Mouse (Mus musculus) B cell, adult 2 months (primary cell): ENCODE results near the gene Dennd4c.
A peak's percentile ranks its signal among the peaks of the same experiment; 100 is the strongest.
"Not testable (repeated sequence)": the region's sequence is repeated elsewhere in the genome, so short reads cannot be mapped to it uniquely, and the experiment has no call there.

ENCODE experiments used
- DNase-seq, 2 experiments: peaks; one replicate each; pipeline ENCODE4 v3.0.0; 2022

Dennd4c gene

DNA sequence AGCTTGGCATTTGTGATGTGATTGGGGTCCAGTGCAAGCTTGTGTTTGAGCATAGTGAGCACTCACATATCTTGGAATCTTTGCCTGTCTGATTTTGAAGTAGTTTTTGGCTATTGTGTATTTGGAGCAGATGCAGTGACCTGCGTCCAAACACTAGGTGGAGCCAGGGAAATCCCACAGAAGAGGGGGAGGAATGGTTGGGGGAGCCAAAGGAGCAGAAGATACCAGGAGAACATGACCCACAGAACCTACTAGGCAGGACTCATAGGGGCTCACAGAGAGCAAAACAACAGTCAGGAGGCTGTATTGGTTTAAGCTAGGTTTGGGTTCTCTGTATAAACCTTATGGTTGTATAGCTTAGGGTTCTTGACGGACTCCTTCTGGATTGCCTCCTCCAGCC is 62.2 kb downstream of the Dennd4c start:
- no peak for DNase-seq

DNA sequence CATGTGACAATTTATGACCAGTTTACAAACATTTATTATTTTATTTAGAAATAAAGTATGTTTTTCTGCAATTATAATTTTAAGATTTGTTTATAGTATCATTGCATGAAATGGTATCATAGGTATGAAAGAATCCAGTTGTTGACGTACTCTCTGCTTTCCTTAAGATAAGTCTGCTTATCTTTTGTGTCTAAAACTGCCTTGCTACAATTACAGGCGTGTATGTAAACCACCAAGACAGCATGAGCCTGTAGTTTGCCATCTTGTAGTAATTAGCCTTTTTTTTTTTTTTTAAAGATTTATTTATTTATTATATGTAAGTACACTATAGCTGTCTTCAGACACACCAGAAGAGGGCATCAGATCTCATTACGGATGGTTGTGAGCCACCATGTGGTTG is 66.5 kb downstream of the Dennd4c start:
- no peak for DNase-seq

DNA sequence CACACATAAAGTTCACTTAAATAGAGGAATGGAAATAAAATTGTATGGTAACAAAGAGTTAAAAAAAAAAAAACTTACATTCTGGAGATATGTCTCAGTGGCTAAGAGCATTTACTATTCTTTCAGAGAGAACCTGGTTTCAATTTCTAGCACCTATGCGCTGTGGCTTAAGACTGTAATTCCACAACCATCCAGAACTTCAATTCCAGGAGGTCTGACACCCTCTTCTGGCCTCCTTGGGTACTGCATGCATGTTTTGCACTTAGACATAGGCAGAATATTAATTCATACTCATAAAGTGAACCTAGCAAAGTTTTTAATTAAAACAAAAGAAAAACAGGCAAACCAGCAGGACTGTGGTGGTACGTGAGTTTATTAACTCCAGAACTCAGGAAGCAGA is 74.8 kb downstream of the Dennd4c start:
- peak; percentile 63 to 68 for DNase-seq

DNA sequence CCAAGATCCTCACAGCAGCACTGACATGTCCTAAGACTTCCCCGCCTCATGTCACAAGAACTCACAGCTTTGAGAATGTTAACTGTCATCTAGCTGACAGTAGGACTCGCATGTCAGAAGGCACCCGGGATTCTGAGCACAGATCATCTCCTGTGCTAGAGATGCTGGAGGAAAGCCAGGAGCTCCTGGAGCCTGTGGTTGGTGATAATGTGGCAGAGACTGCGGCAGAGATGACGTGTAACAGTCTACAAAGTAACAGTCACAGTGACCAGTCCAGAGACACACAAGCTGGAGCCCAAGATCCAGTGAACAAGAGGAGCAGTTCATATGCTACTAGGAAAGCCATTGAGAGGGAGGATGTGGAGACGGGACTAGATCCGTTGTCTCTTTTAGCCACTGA is 76.8 kb downstream of the Dennd4c start:
- no peak for DNase-seq

DNA sequence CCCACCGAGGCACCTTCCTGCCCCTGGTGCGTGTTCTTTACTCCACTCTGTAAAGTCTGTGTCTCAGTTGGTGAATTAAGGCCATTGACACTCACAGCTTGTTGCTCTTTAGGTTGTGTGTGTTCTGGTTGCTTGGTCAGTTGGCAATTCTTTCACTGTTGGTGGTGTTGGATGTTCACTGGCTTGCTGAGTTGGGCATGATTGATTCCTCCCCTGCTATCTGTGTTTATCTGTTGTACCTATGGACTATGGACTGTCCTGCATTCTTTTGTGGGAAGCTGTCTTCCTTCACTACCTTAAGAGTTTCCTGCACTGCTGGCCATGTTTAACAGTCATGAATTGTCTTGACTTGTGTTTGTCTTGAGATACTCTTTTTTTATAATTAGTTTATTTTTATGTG is 83.5 kb downstream of the Dennd4c start:
- DNase-seq = no peak

DNA sequence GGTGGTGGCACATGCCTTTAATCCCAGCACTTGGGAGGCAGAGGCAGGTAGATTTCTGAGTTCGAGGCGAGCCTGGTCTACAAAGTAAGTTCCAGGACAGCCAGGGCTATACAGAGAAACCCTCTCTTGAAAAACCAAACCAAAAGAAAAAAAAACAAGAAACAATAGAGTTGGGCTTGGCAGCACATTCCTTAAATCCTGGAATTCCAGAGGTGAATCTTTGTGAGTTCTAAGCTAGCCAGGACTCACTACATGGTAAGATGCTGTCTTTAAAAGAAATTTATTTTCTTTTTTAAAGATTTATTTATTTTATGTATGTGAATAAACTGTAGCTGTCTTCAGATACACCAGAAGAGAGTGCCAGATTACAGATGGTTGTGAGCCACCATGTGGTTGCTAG is 92.8 kb downstream of the Dennd4c start:
- DNase-seq = not testable (repeated sequence)

DNA sequence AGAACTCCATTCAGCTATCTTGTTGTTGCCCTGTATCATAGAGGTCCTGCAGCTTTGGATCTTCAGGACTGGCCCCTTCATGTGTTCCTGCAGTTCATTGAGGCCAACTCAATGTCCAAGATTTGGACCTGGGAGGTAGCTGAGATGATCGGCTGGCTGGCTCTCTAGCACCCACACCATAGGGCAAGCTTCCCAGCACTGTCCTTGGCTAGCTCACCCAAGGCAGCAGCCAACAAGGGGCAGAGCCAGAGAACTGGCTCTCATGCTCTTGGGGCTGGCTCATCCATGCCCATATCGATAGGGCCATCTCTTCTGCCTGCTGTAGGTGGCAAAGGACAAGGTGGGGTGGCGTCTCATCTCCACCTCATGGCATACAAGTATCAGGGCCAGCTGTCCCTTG is 97.0 kb downstream of the Dennd4c start:
- DNase-seq = no peak

DNA sequence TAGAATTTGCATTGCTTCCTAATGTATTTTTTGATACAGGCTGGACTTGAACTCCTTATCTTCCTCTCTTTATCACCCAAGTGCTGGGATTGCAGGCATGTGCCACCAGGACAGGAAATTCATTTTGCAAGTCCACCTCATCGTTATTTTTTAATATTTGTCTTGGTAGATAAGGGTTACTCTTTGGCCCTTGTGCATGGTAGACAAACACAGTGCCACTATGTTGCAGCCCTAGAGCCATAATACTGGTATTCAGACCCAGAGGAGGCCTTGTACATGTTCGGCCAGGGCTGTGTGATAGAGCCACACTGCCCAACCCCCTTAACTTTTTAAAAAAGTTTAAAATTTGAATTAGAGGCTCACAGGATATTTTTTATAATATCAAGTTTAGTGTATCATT is 98.9 kb downstream of the Dennd4c start:
- DNase-seq = no peak

DNA sequence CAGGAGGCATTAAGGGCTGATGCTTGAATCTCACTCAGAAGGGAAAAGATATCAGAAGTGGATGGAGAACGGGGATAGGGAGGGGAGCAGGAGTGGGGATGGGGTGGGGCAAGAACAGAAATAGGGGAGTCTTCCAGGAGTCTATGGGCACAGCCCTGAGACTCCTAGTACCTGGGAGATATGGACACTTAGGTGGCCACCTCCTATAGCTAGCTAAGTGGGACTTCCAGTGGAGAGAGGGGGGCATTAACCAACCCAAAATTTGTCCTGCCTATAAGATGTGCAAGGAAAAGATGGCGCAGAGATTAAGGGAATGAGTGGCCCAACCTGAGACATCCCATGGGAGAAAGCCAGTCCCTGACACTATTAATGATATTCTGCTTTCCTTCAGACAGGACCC is 103.0 kb downstream of the Dennd4c start:
- DNase-seq = no peak

DNA sequence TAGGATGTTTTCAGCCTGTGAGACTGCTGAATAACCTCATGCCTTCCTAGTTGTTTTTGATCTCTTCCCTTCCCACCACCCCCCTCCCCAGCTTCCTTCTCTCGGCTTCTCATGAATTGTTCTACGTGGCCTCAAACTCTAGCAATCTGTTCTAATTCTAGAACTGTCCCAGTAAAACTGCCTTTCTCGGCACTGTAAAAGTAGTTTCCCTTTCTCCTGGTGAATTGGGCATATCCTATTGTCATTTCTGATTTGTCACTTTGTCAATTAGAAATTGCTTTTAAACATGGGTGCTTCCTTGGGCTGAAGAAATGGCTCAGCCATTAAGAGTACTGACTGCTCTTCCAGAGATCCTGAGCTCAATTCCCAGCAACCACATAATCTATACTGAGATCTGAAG is 103.7 kb downstream of the Dennd4c start:
- DNase-seq = no peak

DNA sequence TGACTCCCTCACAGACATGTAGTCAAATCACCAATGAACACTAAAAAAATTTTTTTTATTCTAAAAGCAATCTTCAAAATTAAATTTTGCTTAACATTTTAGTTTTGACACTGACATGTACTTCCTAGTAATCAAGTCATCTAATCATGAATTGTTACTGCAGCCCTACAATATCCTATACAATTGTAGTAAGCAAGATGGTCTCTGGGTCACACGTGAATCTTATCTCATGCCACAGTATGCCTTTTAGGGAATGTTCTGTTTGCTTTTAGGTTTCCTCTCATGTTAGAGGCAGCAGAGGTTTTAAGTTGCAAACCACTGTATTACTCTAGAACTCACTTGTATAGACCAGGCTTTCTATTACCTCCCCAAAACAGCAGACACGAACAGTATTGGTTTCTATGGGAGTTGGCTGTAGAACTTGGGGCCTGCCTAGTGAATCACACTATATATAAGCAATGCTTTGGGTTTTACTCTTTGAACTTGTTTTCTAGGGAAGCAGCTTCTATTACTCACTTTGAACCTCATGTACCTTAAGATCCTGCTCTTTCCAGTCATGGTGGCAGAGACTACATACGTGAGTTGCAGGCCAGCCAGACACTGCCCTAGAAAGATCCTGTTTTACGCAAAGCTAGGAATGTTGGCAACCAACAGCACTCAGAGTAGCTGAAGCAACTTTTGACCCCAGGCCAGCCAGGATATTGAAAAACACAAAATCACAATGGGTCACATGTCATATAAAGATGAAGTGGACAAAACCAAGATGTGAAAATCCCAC is 104.6 kb downstream of the Dennd4c start:
- DNase-seq = no peak

DNA sequence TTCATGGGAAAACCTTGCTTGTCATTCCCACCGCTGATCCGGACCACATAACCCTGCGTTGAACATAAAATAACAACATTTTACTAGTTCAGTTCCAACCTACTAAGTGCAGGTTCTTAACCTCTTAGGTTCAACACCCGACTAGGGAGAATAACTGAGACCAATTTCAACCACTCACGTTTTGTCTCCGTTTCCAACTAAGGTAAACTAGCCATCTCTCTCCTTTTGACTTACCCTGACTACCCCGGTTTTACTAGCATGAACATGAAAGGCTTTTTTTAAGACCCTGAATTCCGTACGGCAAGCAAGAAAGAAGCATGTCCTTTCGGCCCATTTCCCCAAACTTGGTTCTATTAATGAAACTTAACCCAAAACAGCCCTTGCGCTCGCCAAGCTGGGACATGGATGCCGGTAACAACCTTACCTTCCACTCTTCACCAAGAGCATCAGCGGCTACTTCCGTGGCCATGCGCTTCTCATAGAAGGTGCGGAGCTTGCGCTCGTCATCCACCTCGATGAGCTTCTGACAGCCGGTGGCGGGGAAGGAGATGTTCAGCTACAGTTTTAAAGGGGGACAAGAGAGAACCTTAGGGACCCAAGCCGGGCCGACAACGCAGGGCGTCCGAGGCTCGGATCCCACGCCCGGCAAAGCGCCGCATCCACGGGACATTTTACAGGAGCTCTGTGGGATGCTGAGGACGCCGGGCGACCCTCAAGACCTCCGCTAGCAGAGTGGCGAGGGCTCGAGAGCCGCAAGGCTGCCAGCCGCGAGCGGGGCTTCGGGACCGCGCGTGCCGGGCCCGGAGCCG is 108.2 kb downstream of the Dennd4c start:
- DNase-seq = no peak

DNA sequence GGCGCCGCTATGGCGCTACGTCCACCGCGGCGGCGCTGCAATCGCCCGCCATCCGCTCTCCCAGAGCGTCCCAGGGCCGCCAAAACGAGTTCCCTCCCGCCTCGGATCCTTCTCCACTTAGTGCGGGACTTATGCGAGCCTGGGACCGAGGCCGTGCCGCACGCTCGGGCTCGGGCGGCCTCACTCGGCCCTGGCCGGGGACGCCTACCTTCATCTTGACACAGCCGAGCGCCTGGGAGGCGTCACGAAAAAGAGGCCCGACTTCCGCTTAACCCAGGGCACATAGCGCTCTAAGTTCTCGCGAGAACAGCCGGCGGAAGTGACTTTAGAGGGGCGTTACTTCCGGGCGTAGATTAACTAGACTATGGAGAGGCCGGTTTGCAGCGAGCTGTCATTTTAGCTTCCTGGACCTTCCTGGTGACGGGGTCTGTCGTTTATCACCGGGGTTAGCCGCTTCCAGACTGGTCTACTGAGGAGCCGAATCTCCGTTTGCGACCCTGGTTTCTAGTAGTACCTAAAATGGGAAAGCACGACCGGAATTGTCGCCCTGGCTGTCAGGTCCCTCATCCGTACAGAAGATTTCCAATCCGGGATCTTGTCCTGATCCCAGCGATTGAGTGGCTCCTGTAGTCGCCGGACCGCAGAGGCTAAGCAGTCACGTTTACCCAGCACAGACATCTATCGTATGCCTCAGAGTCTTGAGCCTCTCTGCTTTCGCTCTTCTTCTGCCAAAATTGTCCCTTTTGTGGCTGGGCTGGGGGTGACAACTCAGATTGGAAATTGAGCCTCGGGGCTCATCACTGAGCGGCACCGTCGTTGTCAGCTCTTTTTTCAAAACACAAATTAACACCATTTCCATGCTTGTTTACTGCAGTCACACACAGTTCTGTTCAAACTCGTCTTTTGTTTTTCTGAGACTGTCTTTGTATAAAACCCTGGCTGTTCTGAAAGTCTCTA is 109.0 kb downstream of the Dennd4c start, which contains the start of gene Rps6:
TSS of gene Rps6 (minus strand) at position 300 of the 957 bp plus-strand sequence.
- DNase-seq = peak; percentile 95 to 96

DNA sequence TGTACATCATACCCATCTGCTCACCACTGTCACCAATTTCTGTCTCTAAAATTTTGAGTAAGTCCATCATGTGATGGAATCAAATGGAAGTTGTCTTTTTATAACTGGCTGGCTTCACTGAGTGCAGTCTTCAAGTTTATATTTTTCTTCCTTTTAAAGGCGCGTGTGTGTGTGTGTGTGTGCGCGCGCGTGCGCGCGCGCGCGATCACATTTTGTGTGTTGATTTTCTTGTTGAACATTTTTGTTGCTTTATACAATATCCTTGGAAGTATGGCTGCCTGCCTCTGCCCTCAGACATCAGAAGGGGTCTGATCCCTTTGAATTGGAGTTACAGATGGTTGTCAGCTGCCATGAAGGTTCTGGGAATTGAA is 109.7 kb downstream of the Dennd4c start:
- DNase-seq = peak in 1 of 2 experiments; percentile 19

DNA sequence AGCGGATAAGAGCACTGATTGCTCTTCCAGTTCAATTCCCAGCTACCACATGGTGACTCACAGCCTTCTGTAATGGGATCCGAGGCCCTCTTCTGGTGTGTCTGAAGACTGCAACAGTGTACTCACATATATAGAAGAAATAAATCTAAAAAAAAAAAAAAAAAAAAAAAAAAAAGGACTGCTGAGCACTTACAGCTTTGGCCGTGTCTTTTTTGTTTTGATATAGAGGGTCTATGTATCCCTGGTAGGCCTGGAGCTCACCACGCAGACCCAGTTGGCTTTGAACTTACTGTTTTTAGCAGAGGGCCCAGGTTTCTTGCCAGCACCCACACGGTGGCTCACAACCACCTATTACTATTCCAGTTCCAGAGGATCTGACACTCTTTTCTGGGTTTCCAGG is 115.7 kb downstream of the Dennd4c start:
- DNase-seq = no peak

DNA sequence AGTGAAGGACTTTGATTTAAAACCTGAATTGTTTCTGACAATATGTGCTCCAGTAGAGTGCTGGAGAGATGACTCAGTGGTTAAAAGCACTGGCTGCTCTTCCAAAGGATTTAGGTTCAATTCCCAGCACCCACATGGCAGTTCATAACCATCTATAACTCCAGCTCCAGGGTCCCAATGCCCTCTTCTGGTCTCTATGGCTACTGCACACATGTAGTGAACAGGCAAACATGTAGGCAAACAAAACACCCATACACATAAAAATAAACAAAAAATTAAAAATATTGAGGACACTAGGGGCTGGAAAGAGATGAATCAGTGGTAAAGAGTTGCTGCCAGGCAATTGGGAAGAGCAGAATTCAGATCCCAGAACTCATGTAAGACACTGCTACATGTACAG is 123.6 kb downstream of the Dennd4c start:
- no peak for DNase-seq

DNA sequence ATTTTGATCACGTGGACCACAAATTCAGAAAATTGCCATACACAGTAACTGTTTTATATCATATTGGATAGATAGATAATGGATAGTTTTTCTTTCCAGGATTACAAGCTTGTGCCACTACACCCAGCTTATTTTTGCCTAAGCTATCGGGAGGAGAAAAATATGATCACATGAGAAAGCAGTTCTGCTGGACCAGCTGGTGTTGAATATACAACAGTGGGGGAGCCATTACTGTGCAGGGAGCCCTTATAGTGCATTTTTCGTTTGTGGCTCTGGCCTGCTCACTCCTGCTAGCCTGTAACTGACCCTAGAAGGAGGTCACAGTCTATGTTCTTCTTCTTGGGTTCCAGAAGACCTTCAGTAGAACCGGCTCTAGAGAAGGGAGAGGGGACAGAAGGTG is 124.7 kb downstream of the Dennd4c start:
- no peak for DNase-seq

DNA sequence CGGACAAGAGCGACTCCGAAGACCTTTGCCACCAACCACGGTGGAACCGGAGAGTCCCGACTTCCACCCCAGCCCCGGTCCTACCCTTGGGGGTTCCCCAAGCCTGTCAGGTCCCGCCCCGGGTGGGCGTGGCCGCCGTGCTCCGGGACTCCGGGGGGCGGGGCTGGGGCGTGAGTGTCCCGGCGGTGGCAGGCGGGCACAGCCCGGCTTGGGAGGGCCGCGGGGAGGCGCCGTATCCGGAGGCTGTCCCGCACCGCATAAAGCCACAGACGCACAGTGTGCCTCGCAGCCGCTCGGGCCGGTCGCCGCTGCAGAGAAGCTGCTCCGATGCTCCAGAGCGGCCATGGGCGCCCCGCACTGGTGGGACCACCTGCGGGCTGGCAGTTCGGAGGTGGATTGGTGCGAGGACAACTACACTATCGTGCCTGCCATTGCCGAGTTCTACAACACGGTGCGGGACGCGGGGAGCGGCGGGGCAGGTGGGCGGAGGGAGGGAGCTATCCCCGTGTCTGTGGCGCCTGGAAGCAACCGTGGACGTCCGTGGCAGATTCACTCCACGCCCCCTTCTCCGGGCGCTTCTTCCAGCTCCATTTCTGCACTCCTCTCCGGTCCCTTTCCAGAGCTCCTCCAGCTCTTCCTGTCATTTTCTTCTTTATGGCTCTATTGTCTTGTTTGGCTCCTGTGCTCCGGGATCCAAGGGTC is 125.9 kb downstream of the Dennd4c start, which contains the start of gene Acer2:
TSS of gene Acer2 (plus strand) at position 251 of the 702 bp plus-strand sequence.
- DNase-seq = peak; percentile 91 to 93

DNA sequence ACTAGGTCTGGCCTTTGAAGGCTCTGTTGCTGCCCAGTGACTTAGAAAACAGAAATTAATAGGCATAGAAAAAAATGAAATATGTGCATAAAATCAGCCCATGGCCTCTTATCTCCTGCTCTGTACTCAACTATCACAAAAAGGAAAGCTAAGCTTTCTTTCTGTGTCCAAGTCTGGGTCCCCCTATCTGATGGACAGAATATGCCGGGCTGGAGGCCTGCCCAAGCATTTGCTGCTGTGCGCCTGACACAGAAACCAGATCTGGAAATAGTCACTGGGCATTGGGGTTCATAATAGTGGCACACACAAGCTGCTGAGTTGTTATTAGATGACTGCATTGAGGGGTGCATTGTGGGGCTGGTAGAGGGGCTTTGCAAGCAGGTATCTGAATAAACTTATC is 131.1 kb downstream of the Dennd4c start:
- DNase-seq = no peak

DNA sequence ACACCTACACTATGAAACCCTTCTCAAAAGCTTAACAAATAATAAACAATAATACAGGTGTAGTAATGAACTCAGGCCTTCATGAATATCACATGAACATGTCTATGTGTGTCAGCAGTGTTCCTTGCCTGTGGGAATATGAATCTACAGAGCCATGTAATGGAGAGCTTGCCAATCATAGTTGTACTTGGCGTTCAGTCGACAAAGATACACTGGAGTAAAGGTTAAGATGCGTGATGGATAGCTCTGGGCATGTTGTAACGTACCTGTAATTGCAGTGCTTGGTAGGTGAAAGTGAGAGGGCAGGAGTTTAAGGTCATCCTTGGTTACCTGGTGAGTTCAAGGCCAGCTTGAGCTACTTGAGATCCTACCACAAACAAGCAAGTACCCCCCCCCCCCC is 132.8 kb downstream of the Dennd4c start:
- no peak for DNase-seq

DNA sequence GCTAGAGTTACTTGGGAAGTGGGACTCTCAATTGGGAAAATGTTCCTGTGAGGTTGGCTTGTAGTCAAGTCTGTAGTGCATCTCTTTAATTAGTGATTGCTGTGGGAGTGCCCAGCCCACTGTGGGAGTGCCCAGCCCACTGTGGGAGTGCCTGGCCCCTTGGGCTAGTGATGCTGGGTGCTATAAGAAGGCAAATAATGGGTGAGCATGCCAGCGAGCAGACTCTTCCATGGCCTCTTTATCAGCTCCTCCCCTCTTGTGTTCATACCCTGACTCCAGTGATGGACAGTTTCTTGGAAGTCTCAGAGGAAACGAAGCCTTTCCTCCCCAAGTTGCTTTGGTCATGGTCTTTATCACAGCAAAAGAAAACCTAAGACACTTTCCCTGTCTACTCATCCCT is 134.1 kb downstream of the Dennd4c start:
- DNase-seq = no peak

DNA sequence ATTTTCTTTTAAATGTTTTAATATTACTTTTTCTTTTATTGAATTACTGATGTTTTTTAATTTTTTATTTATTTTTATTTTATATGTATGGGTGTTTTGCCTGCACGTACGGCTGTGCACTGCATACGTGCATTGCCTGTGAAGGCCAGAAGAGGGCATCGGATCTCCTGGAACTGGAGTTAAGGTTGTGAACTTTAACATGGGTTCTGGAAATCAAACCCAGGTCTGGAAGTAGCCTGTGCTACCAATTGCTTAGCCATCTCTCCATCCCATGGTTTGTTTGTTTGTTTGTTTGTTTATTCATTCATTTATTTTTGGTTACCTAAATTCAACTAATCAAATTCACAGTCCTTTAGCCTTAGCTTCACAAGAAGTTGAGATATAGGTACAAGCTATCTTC is 136.6 kb downstream of the Dennd4c start:
- peak; percentile 51 to 61 for DNase-seq
